Mouse (Mus musculus): ENCODE measurements around the gene Fbxo46. TPM values are rescaled to one million over a fixed set of nuclear protein-coding genes. Genes with fewer than 3 reads are reported as not detected.
"Not testable (repeated sequence)": the region's sequence is repeated elsewhere in the genome, so short reads cannot be mapped to it uniquely, and the experiment has no call there.

Gene Fbxo46
- total RNA-seq, 4 experiments from 2014 or later: 13.3 to 15.1 (median 14.4) TPM

DNA sequence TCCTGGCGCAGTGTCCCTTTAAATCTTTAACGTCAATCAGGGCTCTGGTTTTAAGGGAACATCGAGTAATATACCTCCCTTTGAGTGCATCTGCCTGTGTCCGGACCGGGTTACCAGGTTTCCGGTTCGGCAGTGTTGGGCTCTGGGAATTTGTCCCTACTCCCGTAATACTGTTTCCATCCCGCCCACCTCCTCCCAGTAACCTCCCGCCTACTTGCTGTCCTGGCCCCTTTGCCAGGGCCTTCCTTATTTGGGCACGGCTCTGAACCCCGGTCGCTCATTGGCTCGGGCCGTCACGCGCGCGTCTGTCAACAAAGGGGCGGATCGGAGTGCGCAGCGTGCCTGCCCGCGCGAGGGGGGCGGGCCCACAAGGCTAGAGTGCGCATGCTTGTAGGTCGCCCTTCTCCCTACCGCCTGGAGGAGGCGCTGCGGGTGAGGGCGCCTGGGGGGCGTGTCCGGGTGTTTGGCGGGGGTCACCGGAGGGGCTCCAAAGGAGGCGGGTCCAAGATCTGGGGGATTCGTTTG, 11.7 kb downstream of the Fbxo46 start:
- peak; percentile 96 to 98 for DNase-seq (ENCODE audit: low spot score in 2 of 2)

DNA sequence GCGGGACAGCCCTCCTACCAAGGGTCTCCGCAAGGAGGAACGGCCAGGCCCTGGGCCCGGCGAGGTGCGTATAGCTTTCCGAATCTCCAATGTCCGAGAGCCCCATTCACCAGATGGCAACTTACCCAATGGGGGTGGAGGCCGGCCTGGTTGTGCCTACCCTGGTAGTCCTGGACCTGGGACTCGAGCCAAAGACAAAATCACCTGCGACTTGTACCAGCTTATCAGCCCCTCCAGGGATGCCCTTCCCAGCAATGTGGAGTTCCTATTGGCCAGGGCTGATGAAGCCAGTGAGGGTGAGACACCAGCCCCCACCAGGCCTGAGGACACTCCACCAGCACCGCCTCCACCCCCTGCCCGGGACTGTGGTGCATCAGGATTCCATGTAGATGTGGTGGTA, 16.5 kb downstream of the Fbxo46 start:
- DNase-seq (ENCODE audit: low spot score in 2 of 2): no peak

DNA sequence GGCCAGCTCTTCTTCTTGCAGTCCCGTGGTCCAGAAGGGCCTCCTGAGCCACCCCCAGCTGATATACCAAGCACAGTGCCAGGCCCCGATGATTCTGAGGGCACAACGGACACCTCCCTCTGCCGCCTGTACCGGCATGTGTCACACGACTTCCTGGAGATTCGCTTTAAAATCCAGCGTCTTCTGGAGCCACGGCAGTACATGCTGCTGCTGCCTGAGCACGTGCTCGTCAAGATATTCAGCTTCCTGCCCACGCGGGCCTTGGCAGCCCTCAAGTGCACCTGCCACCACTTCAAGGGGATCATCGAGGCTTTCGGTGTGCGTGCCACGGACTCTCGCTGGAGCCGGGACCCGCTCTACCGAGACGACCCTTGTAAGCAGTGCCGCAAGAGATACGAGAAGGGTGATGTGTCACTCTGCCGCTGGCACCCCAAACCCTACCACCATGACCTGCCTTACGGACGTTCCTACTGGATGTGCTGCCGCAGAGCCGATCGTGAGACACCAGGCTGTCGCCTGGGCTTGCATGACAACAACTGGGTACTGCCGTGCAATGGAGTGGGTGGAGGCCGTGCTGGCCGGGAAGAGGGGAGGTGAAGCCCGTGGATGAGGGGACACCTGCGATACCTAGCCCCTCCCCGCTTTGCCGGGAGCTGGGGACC, 17.1 kb downstream of the Fbxo46 start:
- peak in 1 of 2 experiments; percentile 56 for DNase-seq (ENCODE audit: low spot score in 2 of 2)

DNA sequence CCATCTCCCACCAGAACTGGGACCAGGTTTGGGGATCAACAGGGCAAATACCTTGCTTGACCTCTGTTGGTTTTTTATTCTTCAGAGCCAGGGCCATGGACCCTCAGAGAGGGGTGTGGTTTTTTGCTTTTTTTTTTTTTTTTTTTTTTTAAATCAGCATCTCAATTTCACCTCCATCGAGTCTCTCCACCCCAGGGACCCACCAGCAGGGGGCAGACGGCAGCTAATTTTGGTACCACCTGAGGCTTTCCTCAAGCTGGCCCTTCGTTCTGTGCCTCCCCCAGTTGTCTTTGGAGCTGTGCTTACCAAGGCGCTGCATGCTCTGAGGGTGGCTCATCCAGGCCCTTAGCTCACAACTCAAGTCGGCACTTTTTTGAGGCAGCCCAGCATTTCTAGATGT, 17.7 kb downstream of the Fbxo46 start:
- DNase-seq (ENCODE audit: low spot score in 2 of 2): peak in 1 of 2 experiments; percentile 63

DNA sequence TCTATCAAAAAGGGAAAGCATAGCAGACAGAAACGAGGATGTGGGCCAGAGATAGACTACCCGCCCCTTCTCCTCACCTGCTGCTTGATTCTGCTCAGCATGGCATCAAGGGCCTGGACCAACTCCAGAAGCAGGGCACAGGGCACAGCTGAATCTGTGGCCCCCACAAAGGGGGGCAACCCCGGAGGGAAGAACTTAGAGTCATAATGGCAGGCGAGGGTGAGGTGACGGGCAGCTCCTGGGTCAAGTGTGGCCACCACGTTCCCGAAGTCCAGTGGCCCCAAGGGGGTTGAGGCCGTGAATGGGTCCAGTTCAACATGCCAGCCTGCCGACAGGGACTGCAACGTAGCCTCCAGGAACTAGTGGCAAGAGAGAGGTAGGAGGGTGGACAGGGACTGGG, 27.1 kb downstream of the Fbxo46 start:
- no peak for DNase-seq (ENCODE audit: low spot score in 2 of 2)

DNA sequence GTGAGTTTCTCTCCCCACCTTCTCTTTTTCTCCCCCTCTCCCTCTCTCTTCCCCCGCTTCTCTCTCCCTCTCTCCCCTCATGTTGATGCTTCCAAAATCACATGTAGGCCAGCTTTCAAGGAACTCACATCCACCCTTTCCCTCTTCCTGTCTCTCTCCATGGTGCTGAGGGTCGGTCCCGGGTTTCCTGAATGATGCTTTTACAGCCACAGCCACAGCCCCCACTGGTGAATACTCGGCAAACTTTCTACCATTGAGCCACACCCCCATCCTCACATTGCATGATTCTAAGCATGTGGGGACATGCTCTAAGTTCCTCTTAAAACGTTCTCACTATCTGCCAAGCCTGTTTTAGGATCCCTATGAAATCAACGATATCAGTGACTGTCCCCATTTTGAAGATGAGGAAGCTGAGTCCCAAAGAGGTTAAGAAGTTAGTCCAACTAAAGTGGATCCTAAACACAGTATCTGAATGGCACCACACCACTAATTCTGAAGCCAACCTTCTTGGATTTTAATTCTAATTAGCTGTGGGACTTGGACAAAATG, 27.9 kb downstream of the Fbxo46 start:
- no peak for DNase-seq (ENCODE audit: low spot score in 2 of 2)

DNA sequence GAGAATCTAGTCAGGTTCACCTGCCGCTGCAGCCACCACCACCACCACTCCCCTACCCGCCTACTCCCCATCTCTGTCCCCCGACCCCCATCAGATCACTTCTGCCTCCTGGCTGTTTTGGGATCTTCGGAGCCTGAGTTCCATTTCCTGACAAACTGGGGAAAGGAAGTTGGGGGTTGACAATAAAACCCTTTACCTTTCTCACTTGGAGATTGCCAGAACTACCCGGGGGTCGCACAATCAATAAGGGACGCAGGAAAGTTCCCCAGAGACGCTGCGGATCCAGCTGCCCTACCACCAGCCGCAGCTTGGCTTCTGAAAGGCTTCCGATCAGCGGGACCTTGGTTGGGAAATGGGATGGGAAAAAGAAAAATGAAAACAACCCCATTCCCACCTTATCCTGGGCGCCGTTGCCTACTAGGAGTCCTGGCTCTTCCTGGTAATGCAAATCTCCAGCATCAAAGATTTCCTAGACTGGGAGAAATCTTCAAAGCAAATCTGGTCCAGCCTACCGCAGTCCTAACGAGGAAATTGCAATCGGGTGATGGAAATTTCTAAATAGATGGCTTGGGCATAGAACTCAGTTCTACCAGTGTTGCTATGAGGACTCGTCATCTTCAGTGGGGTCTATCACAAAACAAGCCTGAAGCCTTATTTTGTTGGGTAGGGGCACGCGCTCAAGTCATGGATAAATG, 28.7 kb downstream of the Fbxo46 start:
- DNase-seq (ENCODE audit: low spot score in 2 of 2): no peak

DNA sequence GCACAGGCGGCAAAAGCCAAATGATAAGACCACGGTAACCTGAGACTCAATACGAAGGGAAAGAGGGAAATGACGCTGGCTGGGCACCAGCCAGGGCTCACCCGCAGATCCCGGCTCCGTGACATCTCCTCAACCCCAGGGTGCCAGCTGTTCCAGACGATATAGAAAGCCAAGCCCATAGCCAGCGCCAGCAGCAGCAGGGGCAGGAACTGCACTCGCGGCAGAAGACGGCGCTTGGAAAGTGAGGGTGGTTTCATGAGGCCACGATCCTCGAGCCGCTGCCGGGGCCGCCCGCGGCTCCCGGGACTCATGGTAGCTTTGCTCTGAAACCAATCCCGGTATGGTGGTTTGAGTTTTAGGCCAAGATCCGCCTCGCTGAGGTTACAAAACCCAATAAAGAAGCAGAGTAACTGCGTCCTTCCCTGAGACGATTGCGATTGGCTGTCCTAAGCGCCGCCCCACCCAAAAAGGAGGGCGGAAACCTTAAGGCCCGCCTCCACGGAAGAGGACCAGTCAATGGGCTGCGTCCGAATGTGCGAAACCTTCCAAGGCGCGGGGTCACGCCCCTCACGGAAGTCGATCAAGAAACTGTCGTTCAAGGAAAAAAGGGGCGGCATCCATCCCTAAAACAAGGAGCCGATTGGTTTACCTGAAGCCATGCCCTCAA, 29.3 kb downstream of the Fbxo46 start, which contains the start of gene Qpctl:
Gene Qpctl (minus strand): TSS at position 417 of the 667 bp plus-strand sequence.
- peak; percentile 98 to 99 for DNase-seq (ENCODE audit: low spot score in 2 of 2)

DNA sequence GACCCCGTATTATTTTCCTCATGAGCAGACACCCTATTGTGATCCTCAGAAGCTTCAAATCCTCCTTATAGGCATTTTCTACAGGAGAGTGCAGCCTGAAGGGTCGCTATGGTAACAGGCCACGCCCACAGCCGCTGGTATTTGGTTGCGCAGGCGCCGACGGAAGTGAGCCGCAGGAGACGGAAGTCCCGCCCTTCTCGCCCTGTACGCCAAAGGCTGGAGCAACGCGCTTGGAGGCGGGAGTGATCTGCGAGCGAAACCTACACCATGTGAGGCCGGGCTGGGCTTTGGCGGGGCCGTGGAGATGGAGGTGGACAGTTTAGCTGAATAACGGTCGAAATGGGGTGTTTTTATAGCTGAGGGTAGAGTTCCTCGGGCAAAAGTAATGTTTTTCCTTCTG, 30.0 kb downstream of the Fbxo46 start, which contains the start of gene Snrpd2:
Gene Snrpd2 (plus strand): TSS at position 97 of the 400 bp plus-strand sequence.
- DNase-seq (ENCODE audit: low spot score in 2 of 2): peak; percentile 91 to 95

DNA sequence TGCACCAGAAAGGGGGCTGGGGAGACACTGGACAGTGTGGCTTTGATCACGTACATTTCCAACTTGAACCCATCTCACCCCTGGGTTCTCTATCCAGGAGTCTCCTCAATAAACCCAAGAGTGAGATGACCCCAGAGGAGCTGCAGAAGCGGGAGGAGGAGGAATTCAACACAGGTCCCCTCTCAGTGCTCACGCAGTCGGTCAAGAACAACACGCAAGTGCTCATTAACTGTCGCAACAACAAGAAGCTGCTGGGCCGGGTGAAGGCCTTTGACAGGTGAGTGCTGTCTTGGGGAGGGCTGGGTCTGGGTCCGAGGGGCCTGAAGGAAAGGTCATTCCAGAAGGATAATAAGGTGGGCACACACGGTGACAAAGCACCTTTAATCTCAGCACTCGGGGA, 31.5 kb downstream of the Fbxo46 start:
- DNase-seq (ENCODE audit: low spot score in 2 of 2): not testable (repeated sequence)

DNA sequence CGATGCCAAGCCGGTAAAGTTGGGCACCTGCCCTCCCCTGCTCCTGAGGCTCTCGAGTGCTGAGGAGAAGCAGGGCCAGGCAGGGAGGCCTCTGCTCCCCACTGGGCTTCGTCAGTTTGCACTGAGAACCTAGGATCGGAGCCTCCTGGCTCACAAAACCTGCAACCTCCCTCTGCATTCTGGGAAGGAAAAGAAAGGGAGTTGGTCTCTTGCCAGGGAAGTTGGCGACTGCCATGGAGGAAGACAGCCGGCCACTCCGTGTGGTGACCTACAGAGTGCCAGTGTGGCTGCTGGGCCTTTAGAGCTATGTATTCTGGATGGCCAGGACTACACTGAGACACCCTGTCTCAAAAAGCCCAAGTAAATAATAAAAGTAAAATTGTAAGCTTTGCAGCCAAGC, 35.1 kb downstream of the Fbxo46 start:
- no peak for DNase-seq (ENCODE audit: low spot score in 2 of 2)

DNA sequence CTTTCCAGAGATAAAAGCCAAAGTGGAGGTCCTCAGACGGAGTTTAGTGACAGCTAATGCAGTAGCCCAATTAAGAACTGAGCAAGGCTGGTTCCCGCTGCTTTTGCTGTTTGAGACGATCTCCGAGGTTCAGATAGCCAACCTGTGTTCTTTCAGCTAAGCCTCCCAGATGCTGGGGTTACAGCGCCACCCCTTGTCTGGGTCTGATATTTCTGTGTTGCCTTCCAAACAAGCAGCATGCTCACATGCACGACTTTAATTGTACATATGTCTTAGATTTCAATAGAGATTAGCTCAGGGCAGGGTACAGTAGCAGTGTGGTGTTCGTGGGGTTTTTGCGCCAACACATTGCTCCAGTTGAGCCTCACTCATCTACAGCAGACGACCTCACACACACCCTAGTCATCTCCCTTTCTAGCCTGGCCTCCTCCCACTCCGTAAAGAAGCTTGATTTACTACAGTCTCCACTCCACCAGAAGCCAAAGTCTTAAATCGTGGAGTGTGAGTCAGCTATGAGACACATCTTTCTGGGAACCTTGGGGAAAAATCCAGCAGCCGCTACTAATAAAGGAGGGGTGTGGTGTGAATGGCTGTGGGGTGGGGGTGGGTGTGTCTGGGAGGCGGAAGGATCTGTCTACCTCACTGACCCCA, 36.3 kb downstream of the Fbxo46 start:
- no peak for DNase-seq (ENCODE audit: low spot score in 2 of 2)

DNA sequence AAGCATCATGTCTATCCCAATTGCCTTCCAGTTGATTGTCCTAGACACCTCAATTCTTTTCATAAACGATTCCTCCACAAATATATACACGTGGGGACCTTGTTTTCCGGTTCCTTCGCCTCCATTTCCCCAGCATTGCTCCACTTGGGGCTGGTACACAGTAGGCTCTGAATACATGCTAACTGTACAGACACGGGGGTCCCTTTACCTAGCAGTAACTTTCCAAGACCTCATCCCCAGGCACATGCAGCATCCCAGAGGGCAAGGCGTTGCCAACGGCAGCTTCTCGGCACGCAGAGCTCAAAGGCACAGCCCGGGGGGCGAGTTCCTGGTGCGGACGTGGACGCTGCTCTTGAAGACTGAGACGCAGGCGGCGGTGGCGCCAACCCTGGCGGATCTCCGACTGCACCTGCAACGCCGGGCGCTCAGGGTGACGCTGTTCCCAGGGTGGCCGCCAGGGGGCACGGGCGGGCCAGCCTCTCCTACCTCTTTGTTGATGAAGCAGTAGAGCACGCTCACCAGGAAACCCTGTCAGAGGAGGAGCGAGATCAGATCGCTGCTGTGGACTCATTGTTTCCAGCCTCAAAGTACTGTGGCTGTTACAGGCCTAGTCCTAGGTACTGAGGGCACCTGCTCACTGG, 37.6 kb downstream of the Fbxo46 start:
- peak; percentile 84 to 96 for DNase-seq (ENCODE audit: low spot score in 2 of 2)

DNA sequence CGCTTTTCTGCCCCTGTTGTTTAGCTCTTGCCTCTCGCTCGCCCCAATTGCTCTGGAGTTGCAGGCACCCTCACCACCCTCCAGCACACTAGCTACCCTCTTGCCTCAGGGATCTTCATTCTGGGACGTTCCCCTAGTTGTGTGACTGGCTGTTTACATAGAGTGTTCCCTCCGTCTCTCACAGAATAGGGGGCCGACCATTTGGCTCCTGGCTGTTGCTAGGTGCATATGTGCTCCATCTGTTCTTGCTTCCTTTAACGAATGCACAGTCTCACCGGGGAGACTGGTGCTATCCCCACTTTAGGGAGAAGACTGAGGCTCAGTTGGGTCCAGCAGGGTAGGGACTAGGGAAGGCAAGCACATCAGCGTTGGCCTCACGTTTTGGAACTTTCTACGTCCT, 38.9 kb downstream of the Fbxo46 start:
- no peak for DNase-seq (ENCODE audit: low spot score in 2 of 2)

DNA sequence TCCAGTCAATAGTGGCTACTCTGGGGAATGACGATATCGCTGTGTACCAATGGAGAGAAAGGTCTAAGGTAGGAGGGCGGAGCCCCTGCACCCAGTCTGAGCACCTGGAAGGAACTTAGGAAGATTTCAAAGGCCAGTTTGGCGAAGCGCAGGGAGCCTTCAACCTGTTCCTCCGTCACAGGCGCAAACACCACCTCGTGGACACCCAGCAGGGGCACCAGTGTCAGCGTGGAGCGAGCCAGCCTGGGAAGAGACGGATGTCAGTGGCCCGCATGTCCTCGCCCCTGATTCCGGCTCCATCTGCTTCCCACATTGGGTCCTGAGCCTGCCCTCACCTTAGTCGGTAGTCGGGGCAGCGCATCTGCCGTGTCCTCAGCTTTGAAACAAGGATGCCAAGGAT, 39.8 kb downstream of the Fbxo46 start:
- no peak for DNase-seq (ENCODE audit: low spot score in 2 of 2)

DNA sequence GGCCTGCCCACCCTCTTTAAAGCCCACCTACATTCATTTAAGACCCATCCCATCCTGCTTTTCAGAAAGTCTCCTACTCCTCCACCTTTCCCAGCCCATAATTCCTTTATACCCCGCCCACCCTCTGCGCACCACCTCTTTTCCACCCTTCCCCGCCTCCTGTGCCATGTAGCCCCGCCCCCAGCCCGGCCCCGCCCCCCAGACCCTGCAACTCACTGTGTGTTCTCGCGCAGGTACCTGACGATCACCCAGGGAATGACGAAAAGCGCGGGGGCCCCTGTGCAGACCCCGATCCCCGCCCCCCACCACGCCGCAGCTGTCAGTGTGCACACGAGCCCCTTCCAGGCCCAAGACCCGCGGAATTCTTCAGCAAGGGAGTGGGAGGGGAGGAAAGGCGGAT, 40.5 kb downstream of the Fbxo46 start:
- DNase-seq (ENCODE audit: low spot score in 2 of 2): no peak

DNA sequence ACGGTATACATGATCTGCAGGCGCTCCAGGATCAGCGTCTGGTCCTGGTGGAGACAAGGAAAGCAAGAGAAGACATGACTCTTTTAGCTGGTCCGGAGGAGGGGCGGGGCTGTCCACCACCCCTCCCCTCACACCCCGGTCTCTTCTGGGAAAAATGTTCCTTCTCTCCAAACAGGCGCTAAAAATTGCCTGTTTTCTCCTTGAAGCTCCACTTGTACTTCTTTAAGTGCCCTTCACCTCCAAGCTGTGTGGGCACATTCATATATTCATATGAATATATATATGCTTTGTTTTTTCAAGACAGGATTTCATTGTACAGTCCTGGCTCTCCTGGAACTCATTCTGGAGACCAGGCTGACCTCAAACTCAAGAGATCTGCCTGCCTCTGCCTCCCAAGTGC, 43.3 kb downstream of the Fbxo46 start:
- no peak for DNase-seq (ENCODE audit: low spot score in 2 of 2)

DNA sequence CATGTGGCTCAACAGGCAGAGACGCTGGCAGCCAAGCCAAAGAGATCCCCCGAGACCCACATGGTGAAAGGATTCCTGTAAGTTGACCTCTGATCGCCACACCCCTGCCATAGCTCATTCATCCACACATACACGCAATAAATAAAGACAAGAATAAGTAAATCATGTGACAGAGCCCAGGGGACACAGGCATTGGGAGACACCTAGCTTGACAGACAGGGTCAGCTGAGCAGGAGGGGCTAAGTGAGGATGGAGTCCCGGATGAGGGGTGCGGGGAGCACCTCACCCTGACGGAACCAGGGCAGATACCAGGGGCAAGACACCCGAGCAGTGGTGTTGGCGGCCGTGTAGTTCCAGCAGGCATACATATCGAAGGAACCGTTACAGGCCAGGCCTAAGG, 44.1 kb downstream of the Fbxo46 start:
- DNase-seq (ENCODE audit: low spot score in 2 of 2): no peak

DNA sequence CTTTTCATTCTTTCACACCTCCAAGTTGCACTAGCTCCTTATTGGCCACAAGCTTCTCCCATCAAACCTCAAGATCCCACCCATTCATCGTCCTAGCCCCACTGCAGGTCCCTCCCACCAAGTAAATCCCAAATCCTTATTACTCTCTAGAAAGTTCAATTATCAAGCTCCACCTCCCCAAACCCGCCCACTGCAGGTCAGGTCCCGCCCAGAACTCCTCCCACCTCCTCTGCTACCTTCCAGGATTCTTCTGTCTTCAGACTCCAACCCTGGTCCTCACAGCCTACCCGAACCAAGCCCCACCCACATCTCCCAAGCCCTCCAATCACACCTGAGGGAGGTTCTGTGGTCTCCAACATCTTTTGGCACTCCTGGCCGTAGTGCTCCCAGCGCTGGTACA, 44.5 kb downstream of the Fbxo46 start:
- DNase-seq (ENCODE audit: low spot score in 2 of 2): no peak

DNA sequence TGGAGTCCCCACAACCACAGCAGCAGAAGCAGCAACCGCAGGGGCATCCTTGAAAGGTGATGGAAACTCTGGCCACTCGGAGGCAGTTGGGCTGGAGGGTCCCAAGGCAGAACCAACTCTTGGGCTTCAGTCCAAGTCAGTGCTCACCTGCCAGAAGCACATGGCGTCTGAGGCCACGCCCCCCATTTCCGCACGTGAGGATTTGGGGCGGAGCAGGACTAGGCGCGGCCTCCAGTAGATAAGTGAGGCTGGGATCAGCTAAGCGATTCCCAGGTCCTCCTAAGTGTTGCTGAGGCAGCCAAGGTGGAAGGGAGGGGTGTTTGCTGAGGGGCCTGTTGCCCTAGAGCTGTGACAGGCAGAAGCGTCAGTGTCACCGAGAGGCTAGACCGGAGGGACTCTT, 45.3 kb downstream of the Fbxo46 start:
- DNase-seq (ENCODE audit: low spot score in 2 of 2): no peak
